Mouse (Mus musculus) limb, embryonic 14.5 days (tissue): ENCODE measurements around the gene Ptges2. TPM values are rescaled to one million over a fixed set of nuclear protein-coding genes. Genes with fewer than 3 reads are reported as not detected.

ENCODE experiments used
- ATAC-seq: fragments of 200-750 bp; cut with Nextera tagmentation; 2 replicates; pipeline ENCODE4 v1.8.0; 2017; ENCODE audit warnings: low read depth, moderate number of reproducible peaks, moderate TSS enrichment; ENCODE audit not compliant: low FRiP score
- DNase-seq: peaks from one replicate; pipeline ENCODE4 v3.0.0-alpha.2; 2015; ENCODE audit warnings: low spot score
- H3K27ac ChIP-seq: fragments of 300-500 bp; sonication (generic); replicated peaks from 2 replicates; pipeline ENCODE4 v1.5.1; 2014; ENCODE audit warnings: low read depth, mild to moderate bottlenecking, low read length, moderate library complexity, mixed read lengths
- H3K27me3 ChIP-seq: fragments of 300-500 bp; sonication (generic); 2 replicates; pipeline ENCODE4 v1.6.1; 2014; ENCODE audit warnings: low read length, mixed read lengths; ENCODE audit not compliant: control insufficient read depth, insufficient read depth
- H3K36me3 ChIP-seq: fragments of 300-500 bp; sonication (generic); 2 replicates; pipeline ENCODE4 v1.6.1; 2014; ENCODE audit warnings: mild to moderate bottlenecking, low read length, moderate library complexity, mixed read lengths; ENCODE audit not compliant: control insufficient read depth, insufficient read depth
- H3K4me1 ChIP-seq: fragments of 300-500 bp; sonication (generic); 2 replicates; pipeline ENCODE4 v1.6.1; 2014; ENCODE audit warnings: antibody characterized with exemption, low read length, mixed read lengths; ENCODE audit not compliant: control insufficient read depth, insufficient read depth
- H3K4me2 ChIP-seq: fragments of 300-500 bp; sonication (generic); replicated peaks from 2 replicates; pipeline ENCODE4 v1.6.1; 2014; ENCODE audit warnings: low read depth, mild to moderate bottlenecking, low read length, moderate library complexity; ENCODE audit not compliant: severe bottlenecking
- H3K4me3 ChIP-seq: fragments of 300-500 bp; sonication (generic); replicated peaks from 2 replicates; pipeline ENCODE4 v1.5.1; 2014; ENCODE audit warnings: low read length
- H3K9ac ChIP-seq: fragments of 300-500 bp; sonication (generic); 2 replicates; pipeline ENCODE4 v1.6.1; 2014; ENCODE audit warnings: mild to moderate bottlenecking, low read depth, low read length, moderate library complexity; ENCODE audit not compliant: severe bottlenecking
- H3K9me3 ChIP-seq: fragments of 300-500 bp; sonication (generic); 2 replicates; pipeline ENCODE4 v1.6.1; 2016; ENCODE audit warnings: low read length; ENCODE audit not compliant: control insufficient read depth
- POLR2A ChIP-seq: fragments of 200-500 bp; IDR thresholded peaks from 2 replicates; pipeline ENCODE4 v1.8.0; 2012; ENCODE audit warnings: inconsistent platforms, mild to moderate bottlenecking, moderate library complexity, borderline replicate concordance; ENCODE audit not compliant: insufficient read depth, insufficient read length; ENCODE audit errors: extremely low read depth
- WGBS: fragments of 180-500 bp; shearing (Covaris S2); extraction: QIAGEN DNeasy Blood & Tissue Kit; methylation state at CpG from one replicate; pipeline ENCODE4 v1.1.7; 2014; 5-methylcytosine and 5-hydroxymethylcytosine counted together
- polyA plus RNA-seq, 2 experiments: library from polyadenylated mRNA; depleted of rRNA in 1 of 2; stranded (reverse) in 1 of 2; unstranded in 1 of 2; fragments of >200 nt; fragmentation: Nextera tagmentation in 1 of 2; extraction: Ambion mirVana in 1 of 2; gene quantifications; 2 replicates each; pipeline versions ENCODE4 v1.2.1 to v1.2.3; 2012 to 2014

Gene Ptges2
- polyA plus RNA-seq, 2 experiments, result 26.5 to 29.3 TPM

GRCm38 (mm10) chr2:32394973-32395372 lies 723 bp upstream of the Ptges2 start:
- Histone ChIP-seq H3K4me1 (peaks cover 7% of the 10 kb centered on the region), H3K27me3 (no peaks in the 10 kb centered on the region), H3K4me3 (peak overlapping the region; percentile 83), H3K36me3 (peaks cover 7% of the 10 kb centered on the region; the same call in 1 of the 2 replicates), H3K9ac (peak overlapping the region; percentile 76), H3K4me2 (peak overlapping the region; percentile 66), H3K27ac (peak overlapping the region; percentile 91), H3K9me3 (no peaks in the 10 kb centered on the region)
- DNase-seq (peak; percentile 42), ATAC-seq (no peak)
- WGBS, result 6% methylated on average over 8 of the region's 8 CpGs
- TF ChIP-seq POLR2A, result no peak

GRCm38 (mm10) chr2:32395946-32396621 lies 388 bp downstream of the Ptges2 start:
- H3K4me3 ChIP-seq, result peak overlapping the region; percentile 83
- under 1% methylated on average over 55 of the region's 59 CpGs for WGBS
- H3K4me2 ChIP-seq, result peak overlapping the region; percentile 66
- peak overlapping the region; percentile 76 for H3K9ac ChIP-seq
- H3K9me3 ChIP-seq, result no peaks in the 10 kb centered on the region
- H3K27ac ChIP-seq, result peak overlapping the region; percentile 91
- DNase-seq (peak; percentile 93), ATAC-seq (peak; percentile 92)
- peaks cover 7% of the 10 kb centered on the region for H3K4me1 ChIP-seq
- H3K36me3 ChIP-seq, result peaks cover 18% of the 10 kb centered on the region
- no peak for TF ChIP-seq POLR2A
- H3K27me3 ChIP-seq, result no peaks in the 10 kb centered on the region

- H3K27ac ChIP-seq, result no peak overlapping the region
- under 1% methylated on average over 15 of the region's 15 CpGs for WGBS
- DNase-seq (no peak), ATAC-seq (no peak)
- TF ChIP-seq POLR2A, result no peak
- no peaks in the 10 kb centered on the region for H3K9me3 ChIP-seq
- H3K4me2 ChIP-seq, result peak overlapping the region; percentile 66
- H3K4me1 ChIP-seq, result peaks cover 7% of the 10 kb centered on the region
- peaks cover 22% of the 10 kb centered on the region for H3K36me3 ChIP-seq
- H3K4me3 ChIP-seq, result peak overlapping the region; percentile 83
- peak overlapping the region; percentile 76 for H3K9ac ChIP-seq
- H3K27me3 ChIP-seq, result no peaks in the 10 kb centered on the region
Observed at GRCm38 (mm10) chr2:32396695-32397094, 999 bp downstream of the Ptges2 start.

- no peak overlapping the region for H3K4me2 ChIP-seq
- no peak overlapping the region for H3K4me3 ChIP-seq
- no peaks in the 10 kb centered on the region for H3K27me3 ChIP-seq
- TF ChIP-seq POLR2A, result no peak
- no peaks in the 10 kb centered on the region for H3K9me3 ChIP-seq
- DNase-seq (peak; percentile 97), ATAC-seq (no peak)
- H3K36me3 ChIP-seq, result peaks cover 34% of the 10 kb centered on the region
- 34% methylated on average over 2 of the region's 2 CpGs for WGBS
- H3K4me1 ChIP-seq, result peaks cover 13% of the 10 kb centered on the region
- H3K27ac ChIP-seq, result no peak overlapping the region
- no peak overlapping the region for H3K9ac ChIP-seq
Observed at GRCm38 (mm10) chr2:32404663-32405062, 9.0 kb downstream of the Ptges2 start.

- DNase-seq, result no peak
- Histone ChIP-seq H3K4me2 (no peak overlapping the region), H3K9ac (no peak overlapping the region), H3K36me3 (peaks cover 11% of the 10 kb centered on the region), H3K27ac (no peak overlapping the region), H3K9me3 (no peaks in the 10 kb centered on the region), H3K4me3 (no peak overlapping the region), H3K27me3 (no peaks in the 10 kb centered on the region), H3K4me1 (peaks cover 13% of the 10 kb centered on the region)
- no peak for TF ChIP-seq POLR2A
- ATAC-seq, result no peak
- 85% methylated on average over 7 of the region's 7 CpGs for WGBS
Observed at GRCm38 (mm10) chr2:32407144-32407824, 11.6 kb downstream of the Ptges2 start.
